Mouse (Mus musculus) frontal cortex, adult (tissue): ENCODE measurements around the gene 1700067K01Rik.

ENCODE experiments used
- ATAC-seq: cut with Nextera tagmentation; 2 replicates; pipeline ENCODE4 v1.9.2; 2017; ENCODE audit warnings: mild to moderate bottlenecking, moderate library complexity, mixed read lengths; ENCODE audit not compliant: low TSS enrichment

Gene 1700067K01Rik

GRCm38 (mm10) chr8:84001281-84002000 lies at the start of gene 1700067K01Rik:
TSS of gene 1700067K01Rik (plus strand) at chr8:84001502.
- ATAC-seq, result no peak

- no peak for ATAC-seq
Observed at GRCm38 (mm10) chr8:83954749-83955105, 46.6 kb upstream of the 1700067K01Rik start.

GRCm38 (mm10) chr8:83955106-83955957 lies 46.0 kb upstream of the 1700067K01Rik start, which contains the start of the genes Gm10644 and Asf1b:
TSS of gene Gm10644 (minus strand) at chr8:83955205.
TSS of gene Asf1b (plus strand) at chr8:83955507.
- peak; percentile 99 for ATAC-seq

GRCm38 (mm10) chr8:83955958-83956218 lies 45.4 kb upstream of the 1700067K01Rik start:
- ATAC-seq, result no peak

- no peak for ATAC-seq
Observed at GRCm38 (mm10) chr8:83956789-83957188, 44.5 kb upstream of the 1700067K01Rik start.

GRCm38 (mm10) chr8:83964015-83964765 lies 37.1 kb upstream of the 1700067K01Rik start:
- ATAC-seq, result no peak

GRCm38 (mm10) chr8:83967701-83968100 lies 33.6 kb upstream of the 1700067K01Rik start:
- no peak for ATAC-seq

GRCm38 (mm10) chr8:83971121-83971520 lies 30.2 kb upstream of the 1700067K01Rik start:
- no peak for ATAC-seq

- ATAC-seq, result no peak
Observed at GRCm38 (mm10) chr8:83971661-83972060, 29.6 kb upstream of the 1700067K01Rik start.

- peak; percentile 99 for ATAC-seq
Observed at GRCm38 (mm10) chr8:83972150-83973120, 28.9 kb upstream of the 1700067K01Rik start, which contains the start of gene Prkaca. TSS of gene Prkaca (plus strand) at chr8:83972993.

- peak; percentile 6; the same call in 1 of the 2 replicates for ATAC-seq
Observed at GRCm38 (mm10) chr8:83973161-83974031, 27.9 kb upstream of the 1700067K01Rik start.

- no peak for ATAC-seq
Observed at GRCm38 (mm10) chr8:83974521-83974920, 26.8 kb upstream of the 1700067K01Rik start.

- no peak for ATAC-seq
Observed at GRCm38 (mm10) chr8:83976101-83976630, 25.1 kb upstream of the 1700067K01Rik start.

GRCm38 (mm10) chr8:83976779-83977350 lies 24.4 kb upstream of the 1700067K01Rik start:
- ATAC-seq, result no peak

GRCm38 (mm10) chr8:83977646-83978045 lies 23.7 kb upstream of the 1700067K01Rik start:
- ATAC-seq, result no peak

- ATAC-seq, result no peak
Observed at GRCm38 (mm10) chr8:83978200-83978599, 23.1 kb upstream of the 1700067K01Rik start.

GRCm38 (mm10) chr8:83980250-83980649 lies 21.1 kb upstream of the 1700067K01Rik start:
- ATAC-seq, result no peak

- no peak for ATAC-seq
Observed at GRCm38 (mm10) chr8:83980845-83981244, 20.5 kb upstream of the 1700067K01Rik start.

GRCm38 (mm10) chr8:83981533-83981932 lies 19.8 kb upstream of the 1700067K01Rik start:
- no peak for ATAC-seq
